Mouse (Mus musculus): ENCODE data around the gene Phlda1. TPM values are rescaled to one million over a fixed set of nuclear protein-coding genes. Genes with fewer than 3 reads are reported as not detected.

The Phlda1 gene
- polyA plus RNA-seq, 1 experiment, result 17.5 TPM

DNA sequence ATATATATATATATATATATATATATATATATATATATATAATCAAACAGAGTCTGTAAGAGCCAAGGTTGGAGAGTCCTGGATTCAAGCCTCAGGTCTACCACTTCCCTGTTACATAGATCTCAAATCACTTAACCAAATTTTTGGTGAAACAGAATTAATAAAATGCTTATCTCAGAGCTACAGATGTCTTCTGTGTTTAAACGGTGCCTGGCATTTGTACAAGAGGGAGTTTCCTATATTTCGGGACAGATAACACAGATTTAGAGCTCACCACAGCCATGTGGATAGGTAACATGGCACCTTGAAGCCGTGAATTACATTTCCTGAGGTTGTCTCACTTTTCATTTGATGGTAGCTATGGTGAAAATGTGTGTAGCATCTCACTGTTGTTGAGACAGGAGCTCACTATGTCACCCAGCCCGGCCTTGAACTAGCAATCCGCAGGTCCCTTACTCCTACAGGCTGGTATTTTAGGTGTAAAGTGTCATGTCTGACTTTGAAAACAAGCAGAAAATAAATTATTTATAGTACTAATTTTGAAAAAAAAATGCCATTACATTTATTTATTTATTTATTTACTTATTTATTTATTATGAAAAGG, 8.3 kb downstream of the Phlda1 start:
- TF ChIP-seq CTCF (IDR thresholded peaks at IDR 0.05; ENCODE audit: borderline replicate concordance, insufficient read depth, low read depth, low read length) (no peak), POLR2A (IDR thresholded peaks at IDR 0.05; ENCODE audit: borderline replicate concordance, insufficient read depth, low read length) (no peak)
- WGBS, result 95% methylated on average over 5 of the region's 5 CpGs
- no peak for DNase-seq
- Histone ChIP-seq H3K27me3 (ENCODE audit: control insufficient read depth, insufficient read depth, low read length) (no peaks in the 10 kb centered on the region), H3K4me1 (ENCODE audit: control insufficient read depth, insufficient read depth, low read length) (peaks cover 4% of the 10 kb centered on the region; the same call in 1 of the 2 replicates), H3K27ac (ENCODE audit: insufficient read depth, low read length) (no peak overlapping the region), H3K4me3 (replicated peaks; ENCODE audit: insufficient read depth, low read depth, low read length) (no peak overlapping the region)

DNA sequence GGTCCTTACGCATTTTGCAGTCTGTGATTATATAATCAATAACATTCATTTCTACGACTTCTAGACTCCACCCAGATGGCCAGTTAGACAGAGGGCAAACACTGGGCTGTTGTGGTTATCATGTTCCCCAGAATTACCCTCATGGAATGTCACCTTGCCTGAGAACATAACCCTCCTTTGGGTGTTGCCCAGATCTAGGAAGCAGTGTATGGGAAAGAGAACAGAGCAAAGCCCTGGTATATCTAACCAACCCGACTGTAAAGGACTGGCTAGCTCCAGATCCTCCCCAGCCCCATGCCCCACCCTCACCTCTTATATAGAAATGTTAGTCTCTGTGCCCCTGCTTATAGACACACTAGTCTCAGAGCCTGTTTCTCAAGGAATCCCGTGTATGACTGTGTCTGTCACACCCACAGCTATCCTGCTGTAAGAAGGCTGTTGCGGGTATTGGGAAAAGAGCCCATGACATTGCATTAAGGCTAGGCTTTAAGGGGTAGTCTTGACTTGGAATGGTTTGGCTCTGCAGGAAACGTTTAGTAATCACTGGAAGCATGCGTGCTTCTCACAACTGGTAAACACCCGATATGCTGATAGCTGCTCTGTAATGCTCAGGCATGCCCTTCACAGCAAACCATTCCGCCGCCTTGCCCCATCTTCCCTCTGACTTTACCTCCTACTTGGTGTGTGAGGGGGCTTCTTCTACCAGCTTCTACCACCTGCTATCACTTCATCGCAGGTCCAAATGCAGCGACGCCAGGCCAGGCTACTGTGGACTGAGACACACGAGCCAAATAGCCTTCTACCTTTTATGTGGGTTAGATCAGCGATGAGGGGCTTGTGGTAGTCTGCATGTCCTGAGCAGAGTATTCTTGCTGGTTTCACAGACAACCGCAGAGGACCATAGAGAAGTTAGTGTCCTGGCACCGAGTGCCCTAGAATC, 9.3 kb downstream of the Phlda1 start:
- Histone ChIP-seq H3K4me1 (ENCODE audit: control insufficient read depth, insufficient read depth, low read length) (peaks cover 4% of the 10 kb centered on the region), H3K27me3 (ENCODE audit: control insufficient read depth, insufficient read depth, low read length) (no peaks in the 10 kb centered on the region), H3K4me3 (replicated peaks; ENCODE audit: insufficient read depth, low read depth, low read length) (no peak overlapping the region), H3K27ac (ENCODE audit: insufficient read depth, low read length) (no peak overlapping the region)
- DNase-seq, result no peak
- WGBS, result 91% methylated on average over 17 of the region's 17 CpGs
- no peak for TF ChIP-seq CTCF (IDR thresholded peaks at IDR 0.05; ENCODE audit: borderline replicate concordance, insufficient read depth, low read depth, low read length)
- no peak for TF ChIP-seq POLR2A (IDR thresholded peaks at IDR 0.05; ENCODE audit: borderline replicate concordance, insufficient read depth, low read length)

DNA sequence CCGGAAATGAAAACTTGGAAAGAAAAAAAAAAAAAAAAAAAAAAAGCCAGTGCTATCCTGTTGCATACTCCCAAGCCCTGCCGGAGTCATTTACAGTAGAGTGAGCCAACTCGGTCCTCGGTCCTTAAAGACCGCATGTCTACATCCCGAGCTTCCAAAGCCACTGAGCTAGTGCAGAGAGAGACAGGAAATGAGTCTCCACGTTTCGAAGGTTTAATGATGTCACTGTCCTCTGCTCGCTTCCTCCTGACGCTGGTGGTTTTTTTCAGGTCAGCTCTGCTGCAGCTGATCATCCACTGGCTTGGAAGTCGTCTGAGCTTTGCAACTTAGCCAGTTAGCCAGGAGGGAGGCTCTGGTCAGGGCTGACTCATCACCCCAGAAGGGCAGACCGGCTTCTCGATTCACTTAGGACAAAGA, 10.1 kb downstream of the Phlda1 start:
- Histone ChIP-seq H3K27me3 (ENCODE audit: control insufficient read depth, insufficient read depth, low read length) (no peaks in the 10 kb centered on the region), H3K4me1 (ENCODE audit: control insufficient read depth, insufficient read depth, low read length) (peaks cover 8% of the 10 kb centered on the region), H3K27ac (ENCODE audit: insufficient read depth, low read length) (no peak overlapping the region), H3K4me3 (replicated peaks; ENCODE audit: insufficient read depth, low read depth, low read length) (no peak overlapping the region)
- peak in 1 of 2 experiments; percentile 27 for DNase-seq
- 49% methylated on average over 13 of the region's 13 CpGs for WGBS
- no peak for TF ChIP-seq CTCF (IDR thresholded peaks at IDR 0.05; ENCODE audit: borderline replicate concordance, insufficient read depth, low read depth, low read length)
- TF ChIP-seq POLR2A (IDR thresholded peaks at IDR 0.05; ENCODE audit: borderline replicate concordance, insufficient read depth, low read length), result no peak

DNA sequence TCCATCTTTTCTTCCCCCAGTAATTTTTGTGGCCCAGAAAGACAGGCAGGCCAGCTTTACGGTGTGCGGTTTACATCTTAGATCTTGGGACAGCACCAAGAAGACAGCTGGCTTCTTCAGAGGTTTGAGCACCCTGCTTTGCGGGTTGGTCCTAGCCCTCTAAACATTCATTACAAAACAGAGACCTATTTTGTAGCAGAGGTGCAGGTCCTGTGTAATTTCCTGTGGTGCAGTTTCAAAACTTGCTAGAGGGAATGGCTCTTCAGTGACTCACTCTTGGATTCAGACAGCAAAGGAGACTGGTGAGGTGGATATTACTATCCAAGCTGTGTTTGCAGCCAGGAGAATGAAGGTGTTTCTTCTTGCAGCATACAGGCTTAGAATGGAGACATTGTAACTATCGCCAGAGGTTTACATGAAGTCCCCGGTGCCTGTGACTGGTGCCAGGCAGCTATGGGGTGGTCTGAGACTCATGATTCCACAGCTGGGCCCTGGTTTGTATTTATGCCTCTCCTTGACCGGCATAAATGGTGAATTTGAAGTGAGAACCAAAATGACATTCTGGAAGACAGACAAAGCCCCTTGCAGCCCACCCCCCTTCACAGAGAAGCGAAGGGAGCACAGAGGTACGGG, 10.8 kb downstream of the Phlda1 start:
- 69% methylated on average over 8 of the region's 8 CpGs for WGBS

DNA sequence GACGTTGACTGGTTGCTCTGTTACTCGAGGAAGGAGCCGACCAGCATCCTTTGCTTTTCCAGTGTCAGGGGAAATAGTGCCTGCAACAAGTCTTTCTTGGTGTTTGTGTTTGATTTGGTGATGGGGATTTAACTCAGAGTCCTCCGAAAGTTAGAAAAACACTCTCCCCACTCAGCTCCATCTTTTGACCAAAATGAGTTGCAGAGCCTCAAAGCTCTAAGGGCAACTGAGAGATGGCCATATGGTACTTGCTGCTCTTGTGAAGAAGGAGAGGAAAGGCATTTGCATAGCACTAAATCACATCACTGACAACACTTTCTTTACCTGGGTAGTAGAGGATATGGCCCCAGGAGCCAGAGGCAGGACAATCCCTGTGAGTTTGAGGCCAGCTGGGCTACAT, 12.3 kb downstream of the Phlda1 start:
- no peak for DNase-seq
- no peak overlapping the region for H3K27ac ChIP-seq (ENCODE audit: insufficient read depth, low read length)

More for the DNA sequence above, 10.8 kb downstream of the Phlda1 start:
- no peak for DNase-seq
- Histone ChIP-seq H3K27me3 (ENCODE audit: control insufficient read depth, insufficient read depth, low read length) (no peaks in the 10 kb centered on the region), H3K4me3 (replicated peaks; ENCODE audit: insufficient read depth, low read depth, low read length) (no peak overlapping the region), H3K27ac (ENCODE audit: insufficient read depth, low read length) (no peak overlapping the region), H3K4me1 (ENCODE audit: control insufficient read depth, insufficient read depth, low read length) (peaks cover 8% of the 10 kb centered on the region)
- TF ChIP-seq CTCF (IDR thresholded peaks at IDR 0.05; ENCODE audit: borderline replicate concordance, insufficient read depth, low read depth, low read length) (no peak), POLR2A (IDR thresholded peaks at IDR 0.05; ENCODE audit: borderline replicate concordance, insufficient read depth, low read length) (no peak)

GRCm38 (mm10) chr10:111519620-111520370, 13.7 kb downstream of the Phlda1 start:
- Histone ChIP-seq H3K27me3 (ENCODE audit: control insufficient read depth, insufficient read depth, low read length) (no peaks in the 10 kb centered on the region), H3K4me1 (ENCODE audit: control insufficient read depth, insufficient read depth, low read length) (peaks cover 11% of the 10 kb centered on the region), H3K27ac (ENCODE audit: insufficient read depth, low read length) (peak overlapping the region; percentile 9; the same call in 1 of the 2 replicates), H3K4me3 (replicated peaks; ENCODE audit: insufficient read depth, low read depth, low read length) (peak overlapping the region; percentile 24)
- peak; percentile 27; the same call in 1 of the 2 replicates for TF ChIP-seq POLR2A (IDR thresholded peaks at IDR 0.05; ENCODE audit: borderline replicate concordance, insufficient read depth, low read length)
- no peak for TF ChIP-seq CTCF (IDR thresholded peaks at IDR 0.05; ENCODE audit: borderline replicate concordance, insufficient read depth, low read depth, low read length)
- 6% methylated on average over 24 of the region's 24 CpGs for WGBS
- DNase-seq, result peak; percentile 66 to 79

More for the DNA sequence above, 12.3 kb downstream of the Phlda1 start:
- no peak for TF ChIP-seq POLR2A (IDR thresholded peaks at IDR 0.05; ENCODE audit: borderline replicate concordance, insufficient read depth, low read length)
- no peak for TF ChIP-seq CTCF (IDR thresholded peaks at IDR 0.05; ENCODE audit: borderline replicate concordance, insufficient read depth, low read depth, low read length)
- no peaks in the 10 kb centered on the region for H3K27me3 ChIP-seq (ENCODE audit: control insufficient read depth, insufficient read depth, low read length)
- WGBS, result 97% methylated on average over 4 of the region's 4 CpGs
- H3K4me3 ChIP-seq (replicated peaks; ENCODE audit: insufficient read depth, low read depth, low read length), result no peak overlapping the region
- H3K4me1 ChIP-seq (ENCODE audit: control insufficient read depth, insufficient read depth, low read length), result peaks cover 11% of the 10 kb centered on the region

- no peak for TF ChIP-seq CTCF (IDR thresholded peaks at IDR 0.05; ENCODE audit: borderline replicate concordance, insufficient read depth, low read depth, low read length)
- no peak for TF ChIP-seq POLR2A (IDR thresholded peaks at IDR 0.05; ENCODE audit: borderline replicate concordance, insufficient read depth, low read length)
Observed at GRCm38 (mm10) chr10:111520621-111521020, 14.5 kb downstream of the Phlda1 start.

More at GRCm38 (mm10) chr10:111520621-111521020, 14.5 kb downstream of the Phlda1 start:
- DNase-seq, result peak; percentile 48 to 71
- Histone ChIP-seq H3K4me1 (ENCODE audit: control insufficient read depth, insufficient read depth, low read length) (peaks cover 11% of the 10 kb centered on the region), H3K27ac (ENCODE audit: insufficient read depth, low read length) (no peak overlapping the region; the same call in 1 of the 2 replicates), H3K4me3 (replicated peaks; ENCODE audit: insufficient read depth, low read depth, low read length) (no peak overlapping the region), H3K27me3 (ENCODE audit: control insufficient read depth, insufficient read depth, low read length) (no peaks in the 10 kb centered on the region)
- 25% methylated on average over 3 of the region's 3 CpGs for WGBS
